Mouse (Mus musculus): ENCODE measurements around the gene Smurf2.

DNA sequence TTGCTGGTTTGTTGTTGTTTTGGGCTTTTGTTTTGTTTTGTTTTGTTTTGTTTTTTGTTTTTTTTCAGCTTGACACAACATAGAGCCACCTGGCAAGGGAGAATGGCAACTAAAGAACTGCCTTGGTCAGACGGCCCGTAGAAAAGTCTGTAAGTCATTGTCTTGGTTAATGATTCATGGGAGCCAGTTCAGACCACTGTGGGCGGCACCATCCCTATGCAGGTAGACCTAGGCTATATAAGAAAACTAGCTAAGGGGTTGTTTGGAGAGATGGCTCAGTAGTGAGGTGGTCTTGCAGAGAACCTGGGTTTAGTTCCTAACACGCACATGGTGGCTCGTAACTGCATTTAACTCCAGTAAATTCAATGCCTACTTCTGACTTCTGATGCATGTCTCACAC lies 6.7 kb upstream of the Smurf2 start:
- TF ChIP-seq EP300 (IDR thresholded peaks at IDR 0.05; ENCODE audit: low read depth), result no peak
- TF ChIP-seq CTCF (IDR thresholded peaks at IDR 0.05; ENCODE audit: low read depth), result no peak
